Mouse (Mus musculus): ENCODE measurements around the gene Zrsr2. TPM values are rescaled to one million over a fixed set of nuclear protein-coding genes. Genes with fewer than 3 reads are reported as not detected.

Zrsr2 gene
- polyA plus RNA-seq, 1 experiment from 2014 or later: 60.6 TPM

DNA sequence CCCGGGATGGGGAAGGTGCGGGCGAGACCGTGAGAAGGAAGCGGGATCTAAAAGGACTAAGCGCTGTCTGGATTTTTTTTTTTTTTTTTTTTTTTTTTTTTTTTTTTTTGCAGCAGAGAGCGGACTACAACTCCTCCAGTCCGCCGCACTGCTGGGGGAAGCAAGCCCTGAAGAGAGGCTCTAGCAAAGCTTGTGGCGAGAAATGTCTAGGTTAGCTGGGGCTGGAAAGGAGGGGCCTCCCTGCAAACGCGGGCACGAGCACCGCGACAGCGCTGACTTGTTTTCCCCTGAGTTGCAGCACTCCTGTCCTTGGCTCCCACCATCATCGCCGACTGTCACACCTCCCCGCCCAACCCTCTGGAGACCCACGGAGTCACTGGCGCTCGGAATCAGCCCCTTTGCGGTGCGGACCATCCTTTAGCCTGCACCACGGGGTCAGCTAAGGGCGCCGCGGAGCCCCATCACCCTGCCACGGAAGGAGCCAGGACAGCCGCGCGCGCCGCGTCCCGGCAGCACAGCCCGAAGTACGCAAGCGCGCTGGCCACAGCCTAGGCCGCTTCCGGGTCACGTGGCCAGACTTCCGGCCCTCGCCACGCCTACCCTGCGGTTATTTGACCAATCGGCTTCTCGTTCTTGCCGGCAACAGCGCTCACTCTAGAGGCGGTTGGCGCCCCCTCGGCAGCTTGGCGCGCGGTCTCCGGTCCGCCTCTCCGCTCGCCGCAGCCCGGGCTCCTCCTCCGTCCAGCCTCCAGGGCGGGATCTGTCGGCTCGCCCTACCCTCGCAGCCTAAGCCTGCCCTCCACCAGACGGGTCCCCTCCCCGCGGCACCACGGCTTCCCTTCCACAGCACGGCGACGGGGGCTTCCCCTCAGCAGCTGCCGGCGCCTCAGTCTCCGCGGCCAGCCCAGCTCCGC, 49.9 kb downstream of the Zrsr2 start, which contains the start of gene Ap1s2:
Gene Ap1s2, plus strand, starts transcription at position 681 of the 914 bp plus-strand sequence.
- DNase-seq (ENCODE audit: low spot score) (peak; percentile 95), ATAC-seq (replicated peaks; ENCODE audit: low FRiP score) (peak; percentile 100)
- peak within 1 kb of the TSS; percentile 67 for H3K9ac ChIP-seq (ENCODE audit: low read length)
- 15% methylated on average over 72 of the region's 80 CpGs for WGBS
- H3K4me3 ChIP-seq (ENCODE audit: low read depth, low read length): peak within 1 kb of the TSS; percentile 53
- no peaks in the 10 kb centered on the region for H3K9me3 ChIP-seq (ENCODE audit: control insufficient read depth, low read length)
- no peaks in the 10 kb centered on the region for H3K4me1 ChIP-seq (replicated peaks; ENCODE audit: control insufficient read depth, insufficient read depth, low read length)
- no peaks in the 10 kb centered on the region; the same call in 1 of the 2 replicates for H3K27me3 ChIP-seq (ENCODE audit: control insufficient read depth, insufficient read depth, low read length)
- no peaks in the 10 kb centered on the region for H3K36me3 ChIP-seq (ENCODE audit: control insufficient read depth, insufficient read depth, low read length)
- H3K4me2 ChIP-seq (ENCODE audit: low read depth, low read length, severe bottlenecking): peak within 1 kb of the TSS; percentile 45
- H3K27ac ChIP-seq (ENCODE audit: low read depth, low read length): peak within 1 kb of the TSS; percentile 83

DNA sequence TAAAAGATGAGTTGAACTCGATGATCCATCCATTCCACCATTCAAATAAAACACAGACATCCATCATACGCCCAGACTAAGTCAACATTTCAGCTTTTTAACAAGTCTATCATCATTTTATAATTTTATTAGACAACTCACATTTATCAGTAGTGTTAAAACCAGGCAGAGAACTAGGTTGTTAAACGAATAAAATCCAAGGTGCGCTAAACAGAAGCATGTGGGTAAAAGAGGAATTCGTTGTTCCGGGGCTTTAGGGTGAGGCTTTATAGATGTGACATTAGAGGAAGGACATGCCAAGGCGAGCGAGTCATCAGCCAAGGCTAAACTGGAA, 50.5 kb downstream of the Zrsr2 start:
- H3K4me2 ChIP-seq (ENCODE audit: low read depth, low read length, severe bottlenecking): peak overlapping the region; percentile 40; the same call in 1 of the 2 replicates
- no peaks in the 10 kb centered on the region for H3K4me1 ChIP-seq (replicated peaks; ENCODE audit: control insufficient read depth, insufficient read depth, low read length)
- peak overlapping the region; percentile 53 for H3K9ac ChIP-seq (ENCODE audit: low read length)
- peaks cover 2% of the 10 kb centered on the region; the same call in 1 of the 2 replicates for H3K27me3 ChIP-seq (ENCODE audit: control insufficient read depth, insufficient read depth, low read length)
- no peaks in the 10 kb centered on the region for H3K36me3 ChIP-seq (ENCODE audit: control insufficient read depth, insufficient read depth, low read length)
- peak overlapping the region; percentile 75; the same call in 1 of the 2 replicates for H3K27ac ChIP-seq (ENCODE audit: low read depth, low read length)
- 26% methylated on average over 8 of the region's 8 CpGs for WGBS
- DNase-seq (ENCODE audit: low spot score) (no peak), ATAC-seq (replicated peaks; ENCODE audit: low FRiP score) (no peak)
- peak overlapping the region; percentile 53 for H3K4me3 ChIP-seq (ENCODE audit: low read depth, low read length)
- no peaks in the 10 kb centered on the region for H3K9me3 ChIP-seq (ENCODE audit: control insufficient read depth, low read length)

DNA sequence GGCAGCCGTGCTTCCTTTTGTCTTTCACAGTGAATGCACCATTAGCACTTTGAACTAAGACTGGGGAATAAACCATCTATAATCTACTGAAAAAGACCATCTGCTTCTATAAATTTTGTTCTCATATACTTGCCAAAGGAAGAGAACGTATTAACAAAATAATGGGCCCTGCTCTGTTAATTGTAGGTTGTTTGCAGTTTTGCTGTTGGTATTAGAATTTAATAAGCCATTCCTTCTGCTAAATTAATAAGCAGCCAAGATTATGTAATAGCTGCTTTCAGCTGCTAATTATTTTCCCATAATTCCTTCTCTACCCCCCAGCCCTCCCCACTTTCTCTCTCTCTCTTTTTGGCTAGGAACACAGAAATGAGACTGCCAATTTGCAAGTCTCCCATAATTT, 51.6 kb downstream of the Zrsr2 start:
- Histone ChIP-seq H3K27ac (ENCODE audit: low read depth, low read length) (no peak overlapping the region), H3K27me3 (ENCODE audit: control insufficient read depth, insufficient read depth, low read length) (peaks cover 2% of the 10 kb centered on the region; the same call in 1 of the 2 replicates), H3K36me3 (ENCODE audit: control insufficient read depth, insufficient read depth, low read length) (no peaks in the 10 kb centered on the region), H3K4me3 (ENCODE audit: low read depth, low read length) (no peak overlapping the region), H3K4me2 (ENCODE audit: low read depth, low read length, severe bottlenecking) (no peak overlapping the region), H3K9ac (ENCODE audit: low read length) (no peak overlapping the region), H3K9me3 (ENCODE audit: control insufficient read depth, low read length) (no peaks in the 10 kb centered on the region), H3K4me1 (replicated peaks; ENCODE audit: control insufficient read depth, insufficient read depth, low read length) (no peaks in the 10 kb centered on the region)
- no peak for DNase-seq (ENCODE audit: low spot score)
- 76% methylated on average over 2 of the region's 2 CpGs for WGBS
- ATAC-seq (replicated peaks; ENCODE audit: low FRiP score): no peak

DNA sequence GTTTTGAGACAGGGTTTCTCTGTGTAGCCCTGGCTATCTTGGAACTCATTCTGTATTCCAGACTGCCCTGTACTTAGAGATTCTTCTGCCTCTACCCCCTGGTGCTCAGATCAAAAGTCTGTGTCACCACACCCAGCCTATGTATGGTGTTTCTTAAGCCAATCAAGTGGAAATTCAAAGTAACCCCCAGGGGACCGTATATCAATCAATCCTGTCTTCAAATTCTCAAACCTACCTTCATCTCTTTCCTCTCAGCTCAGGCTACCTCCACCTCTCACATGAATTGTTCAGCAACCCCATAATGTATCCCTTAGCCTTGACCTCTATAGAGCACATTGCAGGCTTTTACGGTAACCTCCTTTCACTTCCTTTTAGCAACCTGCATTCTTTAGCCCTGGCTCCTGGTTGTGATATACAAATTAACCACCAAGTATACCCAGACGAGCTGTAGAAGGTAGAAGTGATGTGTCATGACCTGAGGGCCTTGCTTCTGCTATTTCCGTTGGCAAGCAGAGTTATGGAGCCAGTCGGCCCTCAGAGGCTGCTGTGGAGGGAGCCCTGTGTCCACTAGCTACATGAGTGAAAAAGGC, 58.9 kb downstream of the Zrsr2 start:
- H3K4me3 ChIP-seq (ENCODE audit: low read depth, low read length): no peak overlapping the region
- no peaks in the 10 kb centered on the region for H3K9me3 ChIP-seq (ENCODE audit: control insufficient read depth, low read length)
- H3K36me3 ChIP-seq (ENCODE audit: control insufficient read depth, insufficient read depth, low read length): no peaks in the 10 kb centered on the region
- no peak overlapping the region for H3K9ac ChIP-seq (ENCODE audit: low read length)
- H3K27me3 ChIP-seq (ENCODE audit: control insufficient read depth, insufficient read depth, low read length): peaks cover 6% of the 10 kb centered on the region
- 77% methylated on average over 5 of the region's 5 CpGs for WGBS
- H3K27ac ChIP-seq (ENCODE audit: low read depth, low read length): no peak overlapping the region
- no peak overlapping the region for H3K4me2 ChIP-seq (ENCODE audit: low read depth, low read length, severe bottlenecking)
- DNase-seq (ENCODE audit: low spot score): no peak
- no peak for ATAC-seq (replicated peaks; ENCODE audit: low FRiP score)
- H3K4me1 ChIP-seq (replicated peaks; ENCODE audit: control insufficient read depth, insufficient read depth, low read length): no peaks in the 10 kb centered on the region

DNA sequence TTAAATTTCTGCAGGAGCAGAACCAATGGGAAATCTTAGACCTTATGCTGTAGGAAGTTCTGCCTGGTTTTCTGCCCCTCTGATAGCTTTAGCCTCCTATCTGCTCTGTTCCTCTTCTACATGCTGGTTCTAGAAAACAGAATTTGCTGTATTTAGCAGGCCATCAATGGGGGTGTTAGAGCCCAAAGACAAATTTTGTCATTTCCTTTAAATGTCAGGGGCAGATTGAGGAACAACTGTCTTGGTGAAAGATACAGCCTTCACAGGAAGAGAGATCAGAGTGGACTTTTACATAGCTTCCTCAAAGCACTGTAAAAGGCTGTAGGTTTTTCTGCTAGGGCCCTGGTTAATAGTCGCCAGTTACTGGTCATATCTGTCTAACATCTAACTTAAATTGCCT, 61.1 kb downstream of the Zrsr2 start:
- H3K4me1 ChIP-seq (replicated peaks; ENCODE audit: control insufficient read depth, insufficient read depth, low read length): no peaks in the 10 kb centered on the region
- no peaks in the 10 kb centered on the region for H3K9me3 ChIP-seq (ENCODE audit: control insufficient read depth, low read length)
- H3K4me3 ChIP-seq (ENCODE audit: low read depth, low read length): no peak overlapping the region
- peaks cover 4% of the 10 kb centered on the region for H3K27me3 ChIP-seq (ENCODE audit: control insufficient read depth, insufficient read depth, low read length)
- ATAC-seq (replicated peaks; ENCODE audit: low FRiP score) (no peak), DNase-seq (ENCODE audit: low spot score) (no peak)
- no peak overlapping the region for H3K4me2 ChIP-seq (ENCODE audit: low read depth, low read length, severe bottlenecking)
- H3K27ac ChIP-seq (ENCODE audit: low read depth, low read length): no peak overlapping the region
- WGBS: 87% methylated on average over 1 of the region's 1 CpGs
- H3K9ac ChIP-seq (ENCODE audit: low read length): no peak overlapping the region
- no peaks in the 10 kb centered on the region for H3K36me3 ChIP-seq (ENCODE audit: control insufficient read depth, insufficient read depth, low read length)

DNA sequence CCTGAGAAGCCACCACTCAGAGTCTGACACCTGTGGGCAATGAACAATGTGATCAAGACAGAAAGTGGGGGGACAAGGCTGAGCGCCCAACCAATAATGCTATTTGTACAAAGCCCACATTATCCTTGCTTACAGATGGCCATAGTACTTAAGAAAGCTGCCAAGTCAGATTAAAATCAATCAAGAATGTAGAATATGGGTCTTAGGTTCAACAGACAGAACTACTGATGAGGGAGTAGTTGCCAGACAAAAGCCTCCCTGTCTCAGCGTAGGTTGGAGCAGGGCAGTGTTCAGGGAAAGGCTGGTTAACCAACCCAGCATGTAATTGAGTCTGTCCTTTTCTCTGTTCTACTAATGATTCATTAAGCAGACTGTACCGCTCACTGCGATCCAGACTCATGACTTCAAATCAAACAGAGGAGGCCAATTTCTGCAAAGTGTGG, 72.9 kb downstream of the Zrsr2 start:
- H3K27me3 ChIP-seq (ENCODE audit: control insufficient read depth, insufficient read depth, low read length): no peaks in the 10 kb centered on the region; the same call in 1 of the 2 replicates
- no peak overlapping the region for H3K4me3 ChIP-seq (ENCODE audit: low read depth, low read length)
- no peaks in the 10 kb centered on the region for H3K4me1 ChIP-seq (replicated peaks; ENCODE audit: control insufficient read depth, insufficient read depth, low read length)
- DNase-seq (ENCODE audit: low spot score) (no peak), ATAC-seq (replicated peaks; ENCODE audit: low FRiP score) (peak; percentile 67)
- H3K4me2 ChIP-seq (ENCODE audit: low read depth, low read length, severe bottlenecking): no peak overlapping the region
- WGBS: 47% methylated on average over 4 of the region's 4 CpGs
- no peaks in the 10 kb centered on the region for H3K9me3 ChIP-seq (ENCODE audit: control insufficient read depth, low read length)
- no peak overlapping the region for H3K9ac ChIP-seq (ENCODE audit: low read length)
- H3K36me3 ChIP-seq (ENCODE audit: control insufficient read depth, insufficient read depth, low read length): no peaks in the 10 kb centered on the region
- H3K27ac ChIP-seq (ENCODE audit: low read depth, low read length): no peak overlapping the region

Other genes starting within 250 kb of the Zrsr2 start
- 0.47 and 0.68 TPM in 2 replicates for gene Rnf138rt1, start 197.3 kb downstream of the Zrsr2 start, polyA plus RNA-seq (2014; fragmentation: Nextera tagmentation; extraction: Ambion mirVana)
- 34.5 and 37.4 TPM in 2 replicates for gene Ap1s2, start 49.6 kb downstream of the Zrsr2 start, polyA plus RNA-seq (2014; fragmentation: Nextera tagmentation; extraction: Ambion mirVana)
- 0.55 TPM in 2 replicates for gene Car5b, start 69.3 kb upstream of the Zrsr2 start, polyA plus RNA-seq (2014; fragmentation: Nextera tagmentation; extraction: Ambion mirVana)
- gene Siah1b, start 117.8 kb upstream of the Zrsr2 start, polyA plus RNA-seq (2014; fragmentation: Nextera tagmentation; extraction: Ambion mirVana): 53.0 and 54.6 TPM in 2 replicates
- gene Cltrn, start 130.2 kb upstream of the Zrsr2 start, polyA plus RNA-seq (2014; fragmentation: Nextera tagmentation; extraction: Ambion mirVana): 0.49 and 0.99 TPM in 2 replicates
- 0.11 and 0.39 TPM in 2 replicates for gene Ace2, start 180.7 kb upstream of the Zrsr2 start, polyA plus RNA-seq (2014; fragmentation: Nextera tagmentation; extraction: Ambion mirVana)